Mouse (Mus musculus): ENCODE measurements at regions not wholly inside any gene's neighbourhood (a gene's known extent, or its start where the extent isn't known, plus 50 kb on each side); places are given as distances from the start of the nearest gene placed in this dataset.

DNA sequence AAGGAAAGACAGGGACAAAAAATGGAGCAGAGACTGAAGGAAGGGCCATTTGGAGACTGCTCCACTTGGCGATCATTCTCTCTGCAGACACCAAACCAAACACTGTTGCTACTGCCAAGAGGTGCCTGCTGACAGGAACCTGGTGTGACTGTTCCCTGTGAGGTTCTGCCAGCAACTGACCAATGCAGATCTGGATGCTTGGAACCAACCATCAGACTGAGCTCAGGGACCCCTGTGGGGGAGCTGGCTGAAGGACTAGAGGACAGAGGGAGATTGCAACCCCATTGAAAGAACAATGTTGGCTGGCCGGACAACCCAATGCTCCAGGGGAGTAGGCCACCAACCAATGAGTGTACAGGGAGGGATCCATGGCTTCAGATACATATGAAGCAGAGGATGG lies 139.2 kb upstream of the Cep126 start:
- ChIA-PET POLR2A (no interaction called here), CTCF (no interaction called here)

DNA sequence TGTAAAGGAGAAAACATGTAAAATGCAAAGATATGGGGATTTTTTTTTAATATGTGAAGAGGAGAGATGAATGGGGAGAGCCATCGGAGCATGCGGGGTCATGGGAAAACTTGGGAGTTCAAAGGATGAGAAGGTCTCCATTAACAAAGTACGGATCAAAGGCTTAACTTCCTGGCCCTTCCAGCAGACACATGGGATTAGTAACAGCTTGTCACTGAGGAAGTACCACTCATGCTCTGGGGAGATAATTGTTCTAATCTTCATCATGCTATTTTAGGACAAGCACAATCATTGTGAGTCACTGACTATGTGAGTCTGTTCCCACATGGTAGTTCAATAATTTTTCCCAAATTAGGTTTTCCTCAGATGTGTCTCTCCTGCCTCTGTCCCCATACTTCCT lies 115.4 kb upstream of the Cep126 start:
- CTCF ChIA-PET, result no interaction called here
- POLR2A ChIA-PET, result interaction anchor here in 1 of 4 experiments (0.6 kb wide), 1 partner anchor 726 kb away, joined by 3 read pairs; no protein-coding TSS in a partner anchor

DNA sequence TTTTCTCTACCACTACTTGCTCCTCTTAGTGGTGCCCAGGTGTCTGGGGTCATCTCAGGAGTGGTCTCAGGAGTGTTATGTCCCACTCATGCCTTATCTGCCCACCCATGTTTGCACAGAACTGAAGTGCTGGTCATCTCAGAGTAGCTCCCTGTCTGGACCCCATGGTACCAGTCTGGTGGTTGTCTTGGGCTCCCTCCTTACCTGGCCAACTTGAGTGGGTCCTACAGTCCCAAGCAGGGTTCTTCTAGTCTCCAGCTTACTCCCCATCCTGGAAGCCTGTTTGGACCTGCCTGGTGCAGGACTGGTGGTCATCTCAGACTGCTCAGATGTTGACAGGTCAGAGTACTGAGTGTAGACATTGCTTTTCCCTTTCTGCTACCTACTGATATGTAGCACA lies 94.0 kb upstream of the Cep126 start:
- POLR2A ChIA-PET, result no interaction called here

DNA sequence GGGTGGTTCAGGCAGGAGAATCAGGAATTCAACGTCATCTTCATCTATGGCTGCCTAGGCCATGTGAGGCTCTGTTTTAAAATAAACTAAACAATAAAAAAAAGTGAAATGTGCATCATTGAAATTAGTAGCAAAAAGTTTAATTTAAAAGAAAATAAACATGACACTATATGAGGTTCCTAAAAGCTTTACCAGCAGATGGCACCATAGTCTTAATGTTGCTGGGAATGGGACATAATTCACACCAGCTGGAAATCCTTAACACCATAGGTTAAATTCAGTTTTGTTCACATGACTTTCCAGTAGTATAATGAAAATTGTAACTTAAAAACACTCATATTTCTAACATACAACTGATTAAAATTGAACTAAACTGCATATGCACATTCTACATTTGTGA lies 92.3 kb upstream of the Cep126 start:
- POLR2A ChIA-PET, result interaction anchor here in 1 of 4 experiments (0.6 kb wide), 1 partner anchor 776 kb away, joined by 3 read pairs; no protein-coding TSS in a partner anchor

More for the DNA sequence above, 94.0 kb upstream of the Cep126 start:
- CTCF ChIA-PET, result no interaction called here

DNA sequence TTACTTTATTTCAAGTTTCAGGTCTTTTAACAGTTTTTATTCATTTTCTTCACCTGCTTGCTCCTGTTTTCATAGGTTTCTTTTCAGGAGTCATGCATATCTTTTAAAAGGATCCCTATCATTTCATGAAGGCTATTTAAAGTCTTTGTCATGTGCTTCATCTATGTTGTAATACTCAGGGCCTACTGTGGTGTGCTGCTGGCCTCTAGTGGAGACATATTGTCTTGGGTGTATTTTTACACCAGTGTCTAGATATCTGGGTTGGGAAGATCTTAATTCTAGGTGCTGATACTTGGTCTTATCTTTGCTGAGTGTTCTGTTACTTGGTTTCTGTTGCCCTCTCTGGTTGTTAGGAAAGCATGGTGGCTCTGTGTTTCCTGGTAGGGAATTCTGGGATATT lies 74.8 kb upstream of the Cep126 start:
- ChIA-PET POLR2A (no interaction called here), CTCF (interaction anchor here in 2 of 4 experiments (0.6 to 1.3 kb wide), 5 partner anchors 230 to 606 kb away, joined by 3 read pairs; no protein-coding TSS in a partner anchor)

More for the DNA sequence above, 92.3 kb upstream of the Cep126 start:
- CTCF ChIA-PET, result interaction anchor here in 1 of 4 experiments (0.8 to 2.0 kb wide), 4 partner anchors 366 to 737 kb away, joined by 3 to 7 read pairs (median 5); no protein-coding TSS in a partner anchor

DNA sequence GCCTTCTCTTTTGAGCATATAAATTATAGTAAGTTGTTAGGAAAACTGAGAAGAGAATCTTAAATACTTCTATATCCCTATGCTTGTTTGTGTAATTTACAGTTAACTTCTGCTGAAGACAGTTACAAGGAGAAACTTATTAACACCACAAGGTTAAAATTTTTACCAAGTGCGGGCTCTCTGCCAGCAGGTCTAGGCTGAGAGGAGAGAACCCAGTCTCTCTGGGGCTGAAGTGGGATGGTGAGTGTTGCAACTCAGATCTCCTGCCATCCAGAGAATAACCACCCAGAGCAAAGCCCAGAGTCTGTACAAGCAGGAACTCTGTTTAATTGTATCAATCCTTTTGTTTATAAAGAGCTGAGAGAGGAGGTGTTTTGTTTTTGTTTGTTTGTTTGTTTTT lies 51.3 kb upstream of the Cep126 start:
- CTCF ChIA-PET, result no interaction called here
- POLR2A ChIA-PET, result no interaction called here
